In genomic region chr5:118244606-118245443, GRCm38 (mm10) we compare ENCODE assay signal across 8 mouse cellular contexts. TPM values are rescaled to one million over a fixed set of nuclear protein-coding genes. Genes with fewer than 3 reads are reported as not detected.
A peak's percentile ranks its signal among the peaks of the same experiment; 100 is the strongest.
DNase-seq lines count a peak whose midpoint lies in the region; ATAC-seq lines count a peak whose summit lies in the region.

TSS of gene Rnft2 (minus strand) at chr5:118245116.
TSS of gene 2410131K14Rik (plus strand) at chr5:118245227.

- peak within 1 kb of the TSS; percentile 69 for H3K4me3 ChIP-seq in forebrain, embryonic 14.5 days (ENCODE audit: low read depth, low read length)
- peak within 1 kb of the TSS; percentile 73 for H3K4me3 ChIP-seq in neural tube, embryonic 15.5 days (replicated peaks)

- peak within 1 kb of the TSS; percentile 79 for H3K27ac ChIP-seq in forebrain, embryonic 14.5 days (ENCODE audit: low read depth, low read length)
- peak within 1 kb of the TSS; percentile 87 for H3K27ac ChIP-seq in neural tube, embryonic 15.5 days (replicated peaks)

- H3K36me3 ChIP-seq in forebrain, embryonic 14.5 days (ENCODE audit: control insufficient read depth, insufficient read depth, low read length), result peaks cover 25% of the 10 kb centered on the region
- peaks cover 31% of the 10 kb centered on the region for H3K36me3 ChIP-seq in neural tube, embryonic 15.5 days

- no peaks in the 10 kb centered on the region for H3K27me3 ChIP-seq in forebrain, embryonic 14.5 days (replicated peaks; ENCODE audit: control insufficient read depth, insufficient read depth, low read length)
- H3K27me3 ChIP-seq in neural tube, embryonic 15.5 days (replicated peaks), result no peaks in the 10 kb centered on the region

- peak within 1 kb of the TSS; percentile 84 for H3K9ac ChIP-seq in forebrain, embryonic 14.5 days (ENCODE audit: low read length)
- H3K9ac ChIP-seq in neural tube, embryonic 15.5 days (replicated peaks), result peak within 1 kb of the TSS; percentile 91

- DNase-seq in ES-CJ7 (ENCODE audit: low read depth, low spot score), result peak; percentile 99
- peak; percentile 99 for DNase-seq in cerebellum, adult 11 months
- peak; percentile 99 for DNase-seq in forebrain, embryonic 14.5 days (ENCODE audit: low spot score)
- DNase-seq in heart, postnatal 14 days, result peak; percentile 99 to 100
- DNase-seq in layer of hippocampus, adult 11-12 months (ENCODE audit: low spot score), result peak; percentile 100
- peak; percentile 100 for DNase-seq in lung, adult 18-20 months
- peak; percentile 100 for DNase-seq in testis, postnatal 14 days (ENCODE audit: low spot score)

- peak within 1 kb of the TSS; percentile 88 for H3K4me2 ChIP-seq in forebrain, embryonic 14.5 days (ENCODE audit: low read length)
- peak within 1 kb of the TSS; percentile 73 for H3K4me2 ChIP-seq in neural tube, embryonic 15.5 days

- H3K9me3 ChIP-seq in forebrain, embryonic 14.5 days (replicated peaks; ENCODE audit: control insufficient read depth, low read length), result no peaks in the 10 kb centered on the region
- no peaks in the 10 kb centered on the region for H3K9me3 ChIP-seq in neural tube, embryonic 15.5 days (replicated peaks)

- WGBS in forebrain, embryonic 14.5 days, result 1% methylated on average over 68 of the region's 68 CpGs
- under 1% methylated on average over 66 of the region's 68 CpGs for WGBS in neural tube, embryonic 15.5 days

- intact Hi-C loops in heart, postnatal 14 days (cut with DNase I), result loop anchor here (5.0 kb wide), 1 partner anchor 73 kb away; no protein-coding TSS in a partner anchor

- peaks cover 13% of the 10 kb centered on the region for H3K4me1 ChIP-seq in forebrain, embryonic 14.5 days (ENCODE audit: control insufficient read depth, insufficient read depth, low read length)
- H3K4me1 ChIP-seq in neural tube, embryonic 15.5 days, result peaks cover 41% of the 10 kb centered on the region

- peak; percentile 100 for ATAC-seq in forebrain, embryonic 14.5 days
- peak; percentile 99 for ATAC-seq in neural tube, embryonic 15.5 days (ENCODE audit: low FRiP score)

RNA-seq across cellular contexts. Expression of gene Rnft2, which starts in this region (rescaled TPM):
- 10.7 and 11.3 TPM in 2 replicates for polyA plus RNA-seq in forebrain, embryonic 14.5 days (2014; fragmentation: Nextera tagmentation; extraction: Ambion mirVana)
- total RNA-seq in heart, postnatal 14 days (2021), result 1 to 10 TPM; 1.0 to 1.8 TPM
- 7.2 and 12.7 TPM in 2 replicates for polyA plus RNA-seq in neural tube, embryonic 15.5 days (2015; fragmentation: Nextera tagmentation; extraction: Ambion mirVana)

RNA-seq across cellular contexts. Expression of gene 2410131K14Rik, which starts in this region (rescaled TPM):
- 14.6 and 17.1 TPM in 2 replicates for polyA plus RNA-seq in forebrain, embryonic 14.5 days (2014; fragmentation: Nextera tagmentation; extraction: Ambion mirVana)
- 1 to 10 TPM; 9.2 to 9.3 TPM for total RNA-seq in heart, postnatal 14 days (2021)
- polyA plus RNA-seq in neural tube, embryonic 15.5 days (2015; fragmentation: Nextera tagmentation; extraction: Ambion mirVana), result 14.7 and 16.8 TPM in 2 replicates

Comparison
In these comparisons a context has a peak if more than half of its experiments do, and no peak if none do; other contexts are left out.
1. Peak in every context shown above with its lines: DNase-seq, ATAC-seq, H3K4me3 ChIP-seq and H3K27ac ChIP-seq.